Mouse (Mus musculus): ENCODE measurements at regions not wholly inside any gene's neighbourhood (a gene's known extent, or its start where the extent isn't known, plus 50 kb on each side); places are given as distances from the start of the nearest gene placed in this dataset.

GRCm38 (mm10) chr7:71873817-71874216, 432.6 kb downstream of the Mctp2 start:
- no peak for DNase-seq

GRCm38 (mm10) chr7:71872912-71873311, 433.5 kb downstream of the Mctp2 start:
- no peak for DNase-seq

- DNase-seq, result peak; percentile 23 to 62
These were observed 439.3 kb downstream of the Mctp2 start for GRCm38 (mm10) chr7:71867090-71867489.

- peak in 1 of 2 experiments; percentile 26 for DNase-seq
These were observed 440.8 kb downstream of the Mctp2 start for GRCm38 (mm10) chr7:71865371-71866166.

GRCm38 (mm10) chr7:71852864-71853263, 453.5 kb downstream of the Mctp2 start:
- no peak for DNase-seq

GRCm38 (mm10) chr7:71849174-71849573, 457.2 kb downstream of the Mctp2 start:
- DNase-seq, result no peak

- DNase-seq, result peak in 1 of 2 experiments; percentile 27
These were observed 468.6 kb downstream of the Mctp2 start for GRCm38 (mm10) chr7:71837845-71838244.

- no peak for DNase-seq
These were observed 474.4 kb downstream of the Mctp2 start for GRCm38 (mm10) chr7:71831790-71832525.

- DNase-seq, result no peak
These were observed 476.8 kb downstream of the Mctp2 start for GRCm38 (mm10) chr7:71829567-71829966.

GRCm38 (mm10) chr7:71816138-71816537, 464.9 kb upstream of the Gm10295 start:
- DNase-seq, result no peak

- DNase-seq, result no peak
These were observed 442.9 kb upstream of the Gm10295 start for GRCm38 (mm10) chr7:71794201-71794600.

- no peak for DNase-seq
These were observed 437.1 kb upstream of the Gm10295 start for GRCm38 (mm10) chr7:71788401-71788800.

GRCm38 (mm10) chr7:71782496-71782895, 431.2 kb upstream of the Gm10295 start:
- peak in 1 of 2 experiments; percentile 33 for DNase-seq

- no peak for DNase-seq
These were observed 398.6 kb upstream of the Gm10295 start for GRCm38 (mm10) chr7:71749886-71750285.

GRCm38 (mm10) chr7:71746118-71746897, 395.0 kb upstream of the Gm10295 start:
- no peak for DNase-seq

GRCm38 (mm10) chr7:71728509-71728908, 377.2 kb upstream of the Gm10295 start:
- DNase-seq, result no peak

GRCm38 (mm10) chr7:71708209-71708608, 356.9 kb upstream of the Gm10295 start:
- DNase-seq, result no peak

GRCm38 (mm10) chr7:71706201-71706600, 354.9 kb upstream of the Gm10295 start:
- no peak for DNase-seq

- DNase-seq, result peak; percentile 81 to 92
These were observed 354.3 kb upstream of the Gm10295 start for GRCm38 (mm10) chr7:71705426-71706050.

- no peak for DNase-seq
These were observed 353.5 kb upstream of the Gm10295 start for GRCm38 (mm10) chr7:71704661-71705240.
